Mouse (Mus musculus) ES-E14 (cell line): ENCODE measurements around the gene Pfkm. TPM values are rescaled to one million over a fixed set of nuclear protein-coding genes. Genes with fewer than 3 reads are reported as not detected.

ENCODE experiments used
- DNase-seq: peaks from one replicate; pipeline ENCODE4 v3.0.0-alpha.2; 2013; ENCODE audit warnings: low read depth, low spot score
- H3K27ac ChIP-seq: 2 replicates; pipeline ENCODE4 v1.5.1; 2012; ENCODE audit warnings: low read depth, mild to moderate bottlenecking, low read length, moderate library complexity, mixed read lengths; ENCODE audit not compliant: poor library complexity, insufficient read depth, severe bottlenecking
- H3K36me3 ChIP-seq: 2 replicates; pipeline ENCODE4 v1.6.1; 2012; ENCODE audit warnings: mild to moderate bottlenecking, low read length, moderate library complexity, mixed read lengths; ENCODE audit not compliant: control insufficient read depth, poor library complexity, insufficient read depth, severe bottlenecking
- H3K4me1 ChIP-seq, 2 experiments: fragments of 150-350 bp in 1 of 2; sonication (generic) in 1 of 2; 2 replicates each; pipeline ENCODE4 v1.6.1; 2012; ENCODE audit warnings: low read length in 2 of 2, mild to moderate bottlenecking in 1 of 2, mixed read lengths in 1 of 2; ENCODE audit not compliant: control insufficient read depth in 2 of 2, insufficient read depth in 2 of 2, poor library complexity in 1 of 2
- H3K4me3 ChIP-seq, 2 experiments: fragments of 150-350 bp in 1 of 2; sonication (generic) in 1 of 2; 2 replicates each; pipeline ENCODE4 v1.5.1; 2012; ENCODE audit warnings: low read length in 2 of 2, low read depth in 1 of 2, mild to moderate bottlenecking in 1 of 2, mixed read lengths in 1 of 2; ENCODE audit not compliant: insufficient read depth in 1 of 2, poor library complexity in 1 of 2, severe bottlenecking in 1 of 2
- H3K9ac ChIP-seq: 2 replicates; pipeline ENCODE4 v1.6.1; 2012; ENCODE audit warnings: low read depth, mild to moderate bottlenecking, low read length, mixed read lengths; ENCODE audit not compliant: poor library complexity, insufficient read depth, severe bottlenecking
- H3K9me3 ChIP-seq: fragments of 150-350 bp; sonication (generic); 2 replicates; pipeline ENCODE4 v1.6.1; 2012; ENCODE audit warnings: low read depth, mild to moderate bottlenecking, low read length; ENCODE audit not compliant: control insufficient read depth, insufficient read depth
- CHD2 ChIP-seq: IDR thresholded peaks from 2 replicates; pipeline ENCODE4 v1.6.1; 2014; ENCODE audit warnings: mild to moderate bottlenecking, low read depth, low read length, inconsistent platforms
- HCFC1 ChIP-seq: IDR thresholded peaks from 2 replicates; pipeline ENCODE4 v1.6.1; 2012; ENCODE audit warnings: low read length, inconsistent platforms, borderline replicate concordance; ENCODE audit not compliant: insufficient read depth
- MAFK ChIP-seq: IDR thresholded peaks from 2 replicates; pipeline ENCODE4 v1.6.1; 2014; ENCODE audit warnings: mild to moderate bottlenecking, low read depth, low read length, inconsistent platforms; ENCODE audit not compliant: insufficient read depth
- ZC3H11A ChIP-seq: IDR thresholded peaks from 2 replicates; pipeline ENCODE4 v1.6.1; 2012; ENCODE audit warnings: low read depth, mild to moderate bottlenecking, inconsistent platforms, low read length, borderline replicate concordance
- ZNF384 ChIP-seq: IDR thresholded peaks from 2 replicates; pipeline ENCODE4 v1.6.1; 2012; ENCODE audit warnings: low read depth, low read length, inconsistent platforms
- in situ Hi-C, 2 experiments: fragments of 600-800 bp; cut with MboI; formaldehyde crosslinking; loops; one replicate each; pipeline ENCODE4 v1.15.1; 2025; ENCODE audit warnings: low sequenced_read_pairs in 2 of 2, inconsistent platforms in 1 of 2; ENCODE audit not compliant: unreplicated experiment in 2 of 2
- total RNA-seq: library from RNA; depleted of rRNA; stranded (reverse); fragments of 300-350 nt; gene quantifications from 2 replicates; pipeline ENCODE4 v1.2.3, GENCODE M21; 2012

The Pfkm gene
- total RNA-seq, 1 experiment = 18.5 TPM

- in situ Hi-C loops = no loop called here
These were observed 43.3 kb downstream of the Pfkm start for GRCm38 (mm10) chr15:98135671-98136070.

GRCm38 (mm10) chr15:98136871-98137270 is 44.5 kb downstream of the Pfkm start:
- no peak for TF ChIP-seq ZNF384
- no peak for TF ChIP-seq CHD2
- no peak for TF ChIP-seq HCFC1
- TF ChIP-seq MAFK = no peak
- TF ChIP-seq ZC3H11A = no peak
- DNase-seq = no peak
- H3K36me3 ChIP-seq = peaks cover 26% of the 10 kb centered on the region; the same call in 1 of the 2 replicates
- H3K9me3 ChIP-seq = no peaks in the 10 kb centered on the region
- in situ Hi-C loops = no loop called here
- no peak overlapping the region for H3K9ac ChIP-seq
- H3K4me1 ChIP-seq = peaks cover 0 to 2% of the 10 kb centered on the region in 2 experiments; a peak in 1 of 4 replicates
- no peak overlapping the region for H3K4me3 ChIP-seq
- no peak overlapping the region for H3K27ac ChIP-seq

More at GRCm38 (mm10) chr15:98135671-98136070, 43.3 kb downstream of the Pfkm start:
- peaks cover 28% of the 10 kb centered on the region; the same call in 1 of the 2 replicates for H3K36me3 ChIP-seq
- H3K4me3 ChIP-seq = no peak overlapping the region
- no peak overlapping the region for H3K9ac ChIP-seq
- no peak overlapping the region for H3K27ac ChIP-seq
- H3K9me3 ChIP-seq = no peaks in the 10 kb centered on the region
- DNase-seq = no peak
- TF ChIP-seq MAFK (no peak), HCFC1 (no peak), CHD2 (no peak), ZC3H11A (no peak), ZNF384 (no peak)
- H3K4me1 ChIP-seq = peaks cover 0 to 4% of the 10 kb centered on the region in 2 experiments; a peak in 1 of 4 replicates

DNA sequence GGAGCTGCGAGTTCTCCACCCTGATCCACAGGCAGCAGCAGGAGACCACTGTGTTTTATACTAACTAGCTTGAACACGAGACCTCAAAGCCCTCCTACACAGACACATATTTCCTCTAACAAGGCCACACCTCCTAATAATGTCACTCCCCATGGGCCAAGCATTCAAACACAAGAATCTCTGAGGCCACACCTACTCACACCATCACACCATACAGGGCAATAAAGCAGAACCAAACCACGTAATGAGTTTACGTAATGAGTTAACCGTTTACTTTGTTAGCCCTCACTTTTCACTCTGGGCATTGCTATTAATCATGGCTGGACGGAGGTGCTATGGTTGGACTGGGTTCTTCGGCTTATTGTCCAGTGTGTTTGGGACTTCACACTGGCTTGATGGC is 47.4 kb downstream of the Pfkm start:
- TF ChIP-seq ZC3H11A (no peak), HCFC1 (no peak), CHD2 (no peak), ZNF384 (no peak), MAFK (no peak)
- no peak for DNase-seq
- in situ Hi-C loops = no loop called here
- no peak overlapping the region for H3K9ac ChIP-seq
- H3K27ac ChIP-seq = no peak overlapping the region
- peaks cover 0 to 6% of the 10 kb centered on the region in 2 experiments; a peak in 1 of 4 replicates for H3K4me1 ChIP-seq
- H3K4me3 ChIP-seq = no peak overlapping the region
- peaks cover 15% of the 10 kb centered on the region; the same call in 1 of the 2 replicates for H3K36me3 ChIP-seq
- H3K9me3 ChIP-seq = no peaks in the 10 kb centered on the region

DNA sequence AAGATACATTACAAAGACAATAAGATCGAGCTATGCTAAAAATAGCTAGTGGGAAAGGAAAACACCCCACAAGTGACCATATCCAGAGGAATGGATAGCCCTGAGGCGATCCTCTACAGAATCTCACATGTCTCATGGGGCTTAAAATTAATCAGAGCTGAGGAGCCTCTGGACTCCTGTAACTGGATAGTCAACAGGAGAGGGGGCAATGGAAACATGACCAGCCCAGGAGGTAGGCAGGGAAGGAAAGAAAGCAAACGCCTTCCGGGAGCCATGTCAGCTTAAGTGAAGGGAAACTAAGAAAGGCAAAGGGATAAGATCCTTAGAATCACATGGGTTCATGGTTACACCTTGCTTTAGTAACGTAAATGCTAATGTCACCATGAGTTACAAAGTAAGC is 48.4 kb downstream of the Pfkm start:
- Histone ChIP-seq H3K9ac (no peak overlapping the region), H3K4me1 (peaks cover 0 to 6% of the 10 kb centered on the region in 2 experiments; a peak in 1 of 4 replicates), H3K9me3 (no peaks in the 10 kb centered on the region), H3K4me3 (no peak overlapping the region), H3K27ac (no peak overlapping the region), H3K36me3 (peaks cover 8% of the 10 kb centered on the region; the same call in 1 of the 2 replicates)
- no peak for TF ChIP-seq HCFC1
- TF ChIP-seq MAFK = no peak
- no peak for TF ChIP-seq ZC3H11A
- no peak for TF ChIP-seq ZNF384
- no peak for DNase-seq
- in situ Hi-C loops = no loop called here

DNA sequence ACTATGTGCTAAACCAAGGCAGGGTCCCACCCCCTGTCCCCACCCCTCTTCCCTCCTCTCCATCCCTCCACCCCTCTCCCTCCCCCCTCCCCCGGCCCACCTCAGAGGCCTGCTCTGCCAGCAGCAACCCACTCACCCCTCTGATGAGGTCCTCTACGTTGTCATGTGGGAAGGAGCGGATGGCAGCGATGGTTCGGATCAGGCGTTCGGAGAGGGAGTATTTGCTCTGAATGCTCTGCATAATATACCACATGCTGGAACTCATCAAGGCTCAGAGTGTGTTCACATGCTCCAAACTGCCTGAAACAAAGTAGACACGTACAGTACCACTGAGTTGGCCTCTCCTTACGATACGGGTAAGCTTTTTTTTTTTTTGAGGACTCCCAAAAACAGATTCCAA is 50.1 kb downstream of the Pfkm start:
- Histone ChIP-seq H3K9ac (no peak overlapping the region), H3K27ac (no peak overlapping the region), H3K36me3 (peaks cover 4% of the 10 kb centered on the region; the same call in 1 of the 2 replicates), H3K4me3 (no peak overlapping the region), H3K4me1 (peaks cover 0 to 6% of the 10 kb centered on the region in 2 experiments; a peak in 1 of 4 replicates), H3K9me3 (no peaks in the 10 kb centered on the region)
- no peak for DNase-seq
- TF ChIP-seq MAFK (no peak), CHD2 (no peak), HCFC1 (no peak), ZNF384 (no peak), ZC3H11A (no peak)
- in situ Hi-C loops = no loop called here
